Mouse (Mus musculus): Measurements from ENCODE around the gene Mical3. TPM values are rescaled to one million over a fixed set of nuclear protein-coding genes. Genes with fewer than 3 reads are reported as not detected.

Gene Mical3
- 12.0 and 13.1 TPM in 2 replicates for polyA plus RNA-seq (2015; fragmentation: Nextera tagmentation; extraction: Ambion mirVana)

GRCm38 (mm10) chr6:121130773-121131172 lies at the start of gene Mical3:
Gene Mical3 (minus strand): TSS chr6:121130999.
- Histone ChIP-seq H3K27ac (no peak within 1 kb of the TSS), H3K9ac (0 out of 2 replicates have a peak within 1 kb of the TSS, but pooled peaks have one; percentile 31), H3K36me3 (no peaks in the 10 kb centered on the region), H3K27me3 (peaks cover 36% of the 10 kb centered on the region), H3K4me1 (peaks cover 21% of the 10 kb centered on the region), H3K4me3 (replicated peaks) (peak within 1 kb of the TSS; percentile 40), H3K4me2 (peak within 1 kb of the TSS; percentile 71), H3K9me3 (replicated peaks) (no peaks in the 10 kb centered on the region)
- 2% methylated on average over 17 of the region's 17 CpGs for whole genome bisulfite sequencing
- peak; percentile 49; the same call in 1 of the 2 replicates for ATAC-seq (replicated peaks; ENCODE audit: low FRiP score)

- no peaks in the 10 kb centered on the region for H3K36me3 ChIP-seq
- no peaks in the 10 kb centered on the region for H3K9me3 ChIP-seq (replicated peaks)
- no peak overlapping the region for H3K4me2 ChIP-seq
- no peaks in the 10 kb centered on the region for H3K27me3 ChIP-seq
- 69% methylated on average over 7 of the region's 7 CpGs for WGBS
- no peak overlapping the region for H3K4me3 ChIP-seq (replicated peaks)
- H3K27ac ChIP-seq, result no peak overlapping the region
- no peak for ATAC-seq (replicated peaks; ENCODE audit: low FRiP score)
- no peak overlapping the region for H3K9ac ChIP-seq
- H3K4me1 ChIP-seq, result peaks cover 18% of the 10 kb centered on the region
Measured at GRCm38 (mm10) chr6:121179846-121180245, 49.0 kb upstream of the Mical3 start.

- Histone ChIP-seq H3K9me3 (replicated peaks) (no peaks in the 10 kb centered on the region), H3K27me3 (no peaks in the 10 kb centered on the region), H3K9ac (no peak overlapping the region), H3K4me3 (replicated peaks) (no peak overlapping the region), H3K27ac (no peak overlapping the region), H3K4me1 (peaks cover 9% of the 10 kb centered on the region), H3K4me2 (no peak overlapping the region), H3K36me3 (no peaks in the 10 kb centered on the region)
- WGBS, result 60% methylated on average over 7 of the region's 7 CpGs
- no peak for ATAC-seq (replicated peaks; ENCODE audit: low FRiP score)
Measured at GRCm38 (mm10) chr6:121178700-121179358, 48.0 kb upstream of the Mical3 start.

GRCm38 (mm10) chr6:121177118-121177708 lies 46.4 kb upstream of the Mical3 start:
- Histone ChIP-seq H3K9me3 (replicated peaks) (no peaks in the 10 kb centered on the region), H3K4me2 (no peak overlapping the region), H3K27me3 (no peaks in the 10 kb centered on the region), H3K9ac (no peak overlapping the region), H3K4me3 (replicated peaks) (no peak overlapping the region), H3K4me1 (peaks cover 9% of the 10 kb centered on the region), H3K36me3 (no peaks in the 10 kb centered on the region), H3K27ac (no peak overlapping the region)
- 78% methylated on average over 7 of the region's 7 CpGs for WGBS
- ATAC-seq (replicated peaks; ENCODE audit: low FRiP score), result no peak; the same call in 1 of the 2 replicates

- H3K9ac ChIP-seq, result no peak overlapping the region
- H3K4me1 ChIP-seq, result peaks cover 9% of the 10 kb centered on the region
- no peak for ATAC-seq (replicated peaks; ENCODE audit: low FRiP score)
Measured at GRCm38 (mm10) chr6:121176731-121177098, 45.9 kb upstream of the Mical3 start.

GRCm38 (mm10) chr6:121176011-121176730 lies 45.4 kb upstream of the Mical3 start:
- H3K4me3 ChIP-seq (replicated peaks), result no peak overlapping the region
- no peaks in the 10 kb centered on the region for H3K36me3 ChIP-seq
- 48% methylated on average over 14 of the region's 14 CpGs for WGBS
- H3K27me3 ChIP-seq, result no peaks in the 10 kb centered on the region
- no peak for ATAC-seq (replicated peaks; ENCODE audit: low FRiP score)
- peaks cover 9% of the 10 kb centered on the region for H3K4me1 ChIP-seq
- H3K4me2 ChIP-seq, result no peak overlapping the region
- no peak overlapping the region for H3K27ac ChIP-seq
- H3K9me3 ChIP-seq (replicated peaks), result no peaks in the 10 kb centered on the region
- no peak overlapping the region for H3K9ac ChIP-seq

More at GRCm38 (mm10) chr6:121176731-121177098, 45.9 kb upstream of the Mical3 start:
- Histone ChIP-seq H3K27me3 (no peaks in the 10 kb centered on the region), H3K4me3 (replicated peaks) (no peak overlapping the region), H3K9me3 (replicated peaks) (no peaks in the 10 kb centered on the region), H3K36me3 (no peaks in the 10 kb centered on the region), H3K4me2 (no peak overlapping the region), H3K27ac (no peak overlapping the region)
- WGBS, result 74% methylated on average over 4 of the region's 4 CpGs

GRCm38 (mm10) chr6:121174761-121175160 lies 44.0 kb upstream of the Mical3 start:
- Histone ChIP-seq H3K4me3 (replicated peaks) (no peak overlapping the region), H3K27ac (no peak overlapping the region), H3K27me3 (no peaks in the 10 kb centered on the region), H3K9ac (no peak overlapping the region), H3K4me2 (no peak overlapping the region), H3K4me1 (peaks cover 9% of the 10 kb centered on the region), H3K9me3 (replicated peaks) (no peaks in the 10 kb centered on the region), H3K36me3 (no peaks in the 10 kb centered on the region)
- 90% methylated on average over 6 of the region's 6 CpGs for WGBS
- no peak for ATAC-seq (replicated peaks; ENCODE audit: low FRiP score)

GRCm38 (mm10) chr6:121173471-121173870 lies 42.7 kb upstream of the Mical3 start:
- ATAC-seq (replicated peaks; ENCODE audit: low FRiP score), result no peak
- H3K36me3 ChIP-seq, result no peaks in the 10 kb centered on the region
- WGBS, result 13% methylated on average over 5 of the region's 5 CpGs
- H3K4me3 ChIP-seq (replicated peaks), result no peak overlapping the region
- H3K4me2 ChIP-seq, result no peak overlapping the region
- H3K9me3 ChIP-seq (replicated peaks), result no peaks in the 10 kb centered on the region
- no peak overlapping the region for H3K9ac ChIP-seq
- H3K27ac ChIP-seq, result no peak overlapping the region
- H3K4me1 ChIP-seq, result peaks cover 18% of the 10 kb centered on the region
- no peaks in the 10 kb centered on the region for H3K27me3 ChIP-seq

GRCm38 (mm10) chr6:121171102-121171501 lies 40.3 kb upstream of the Mical3 start:
- Histone ChIP-seq H3K27ac (no peak overlapping the region), H3K4me2 (no peak overlapping the region), H3K9me3 (replicated peaks) (no peaks in the 10 kb centered on the region), H3K27me3 (no peaks in the 10 kb centered on the region), H3K9ac (no peak overlapping the region), H3K4me1 (peaks cover 33% of the 10 kb centered on the region), H3K4me3 (replicated peaks) (no peak overlapping the region), H3K36me3 (no peaks in the 10 kb centered on the region)
- 69% methylated on average over 6 of the region's 6 CpGs for WGBS
- ATAC-seq (replicated peaks; ENCODE audit: low FRiP score), result no peak

- WGBS, result 76% methylated on average over 7 of the region's 7 CpGs
- Histone ChIP-seq H3K4me3 (replicated peaks) (no peak overlapping the region), H3K27me3 (no peaks in the 10 kb centered on the region), H3K36me3 (no peaks in the 10 kb centered on the region), H3K4me2 (no peak overlapping the region), H3K9ac (no peak overlapping the region), H3K9me3 (replicated peaks) (no peaks in the 10 kb centered on the region), H3K4me1 (peaks cover 44% of the 10 kb centered on the region), H3K27ac (peak overlapping the region; percentile 9)
- ATAC-seq (replicated peaks; ENCODE audit: low FRiP score), result no peak
Measured at GRCm38 (mm10) chr6:121167381-121167975, 36.7 kb upstream of the Mical3 start.

- WGBS, result 21% methylated on average over 10 of the region's 10 CpGs
- H3K27ac ChIP-seq, result peak overlapping the region; percentile 57
- no peak overlapping the region for H3K4me2 ChIP-seq
- H3K27me3 ChIP-seq, result no peaks in the 10 kb centered on the region
- peak; percentile 92 for ATAC-seq (replicated peaks; ENCODE audit: low FRiP score)
- H3K36me3 ChIP-seq, result no peaks in the 10 kb centered on the region
- H3K9me3 ChIP-seq (replicated peaks), result no peaks in the 10 kb centered on the region
- H3K4me3 ChIP-seq (replicated peaks), result no peak overlapping the region
- no peak overlapping the region for H3K9ac ChIP-seq
- peaks cover 44% of the 10 kb centered on the region for H3K4me1 ChIP-seq
Measured at GRCm38 (mm10) chr6:121166098-121166552, 35.3 kb upstream of the Mical3 start.

GRCm38 (mm10) chr6:121162616-121163015 lies 31.8 kb upstream of the Mical3 start:
- ATAC-seq (replicated peaks; ENCODE audit: low FRiP score), result no peak
- H3K4me2 ChIP-seq, result no peak overlapping the region
- H3K9ac ChIP-seq, result no peak overlapping the region
- 83% methylated on average over 12 of the region's 12 CpGs for WGBS
- no peak overlapping the region for H3K27ac ChIP-seq
- no peaks in the 10 kb centered on the region for H3K9me3 ChIP-seq (replicated peaks)
- no peak overlapping the region for H3K4me3 ChIP-seq (replicated peaks)
- H3K4me1 ChIP-seq, result peaks cover 35% of the 10 kb centered on the region
- no peaks in the 10 kb centered on the region for H3K36me3 ChIP-seq
- no peaks in the 10 kb centered on the region for H3K27me3 ChIP-seq
